Comparison of ENCODE assay signal across 7 mouse cellular contexts in the genomic region with DNA sequence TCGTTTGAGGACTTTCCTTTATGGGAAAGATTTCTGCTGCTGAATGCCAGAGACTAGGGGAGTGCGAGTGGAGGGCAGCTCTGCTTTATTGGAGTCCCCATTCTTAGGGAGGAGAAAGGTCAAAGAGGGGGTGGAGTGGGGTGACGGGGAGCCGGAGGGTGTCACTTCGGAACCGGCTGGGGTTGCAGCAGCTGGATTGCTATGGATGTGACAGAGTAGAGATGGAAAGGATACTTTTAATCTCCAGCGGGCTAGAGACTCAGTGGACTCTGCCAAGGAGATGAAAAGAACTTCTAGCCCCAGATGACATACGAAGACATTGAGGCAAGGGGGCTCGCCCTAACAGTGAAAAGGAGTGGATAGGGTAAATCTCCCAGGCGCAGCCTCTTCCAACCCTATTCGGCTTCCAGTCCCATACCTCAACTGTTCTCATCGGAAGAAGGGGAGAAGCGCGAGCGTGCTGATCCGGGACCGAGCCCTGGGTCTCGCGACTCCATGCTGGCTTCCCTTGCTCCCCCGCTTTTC. TPM values are rescaled to one million over a fixed set of nuclear protein-coding genes. Genes with fewer than 3 reads are reported as not detected.
DNase-seq lines count a peak whose midpoint lies in the region; ATAC-seq and TF ChIP-seq lines count a peak whose summit lies in the region.

No protein-coding gene starts in this region.

- H3K79me3 ChIP-seq in C2C12 (ENCODE audit: low read depth), result peaks cover 26% of the 10 kb centered on the region

- no peak for DNase-seq in hindbrain, embryonic 10.5 days (ENCODE audit: low spot score)
- no peak for DNase-seq in liver, embryonic 14.5 days (ENCODE audit: low read depth in 3 of 3, low spot score in 3 of 3)
- no peak for DNase-seq in layer of hippocampus, adult 11-12 months (ENCODE audit: low spot score)
- DNase-seq in adrenal gland, adult 8-10 months, result no peak

- ATAC-seq in liver, embryonic 14.5 days (ENCODE audit: insufficient read depth), result no peak
- ATAC-seq in activated CD4-positive, CD25-positive, alpha-beta regulatory T cell, adult 4 months, result no peak

- peak overlapping the region; percentile 62 for H3ac ChIP-seq in C2C12 (ENCODE audit: control insufficient read depth, insufficient read length, low read depth)

- H3K4me1 ChIP-seq in ES-Bruce4 (ENCODE audit: control insufficient read depth, insufficient read depth, low read length), result peaks cover 6% of the 10 kb centered on the region
- peaks cover 17% of the 10 kb centered on the region for H3K4me1 ChIP-seq in hindbrain, embryonic 10.5 days (replicated peaks)
- peaks cover 0 to 7% of the 10 kb centered on the region in 2 experiments; a peak in 3 of 4 replicates for H3K4me1 ChIP-seq in liver, embryonic 14.5 days (replicated peaks; ENCODE audit: control insufficient read depth in 2 of 2, insufficient read depth in 2 of 2, low read length in 1 of 2)

- peak overlapping the region; percentile 50 for H3K4me2 ChIP-seq in liver, embryonic 14.5 days (ENCODE audit: low read depth)

- no peak for TF ChIP-seq EP300 in ES-Bruce4 (IDR thresholded peaks at IDR 0.05; ENCODE audit: insufficient read depth, low read depth, low read length)
- TF ChIP-seq EP300 in liver, embryonic 14.5 days (IDR thresholded peaks at IDR 0.05; ENCODE audit: low read depth), result no peak

- H3K9me3 ChIP-seq in ES-Bruce4 (replicated peaks; ENCODE audit: control insufficient read depth, insufficient read depth, low read length, poor library complexity, severe bottlenecking), result 0 out of 2 replicates have a peak, but pooled peaks cover 3% of the 10 kb centered on the region
- no peaks in the 10 kb centered on the region for H3K9me3 ChIP-seq in hindbrain, embryonic 10.5 days
- no peaks in the 10 kb centered on the region; the same call in 1 of the 2 replicates for H3K9me3 ChIP-seq in liver, embryonic 14.5 days (ENCODE audit: control insufficient read depth, low read length)

- peak overlapping the region; percentile 40 for H3K27ac ChIP-seq in ES-Bruce4 (ENCODE audit: insufficient read depth, low read length)
- H3K27ac ChIP-seq in hindbrain, embryonic 10.5 days, result peak overlapping the region; percentile 74; the same call in 1 of the 2 replicates
- H3K27ac ChIP-seq in liver, embryonic 14.5 days, result no peak overlapping the region

- H3K27me3 ChIP-seq in C2C12 (ENCODE audit: control insufficient read depth, insufficient read depth, insufficient read length), result no peaks in the 10 kb centered on the region
- no peaks in the 10 kb centered on the region for H3K27me3 ChIP-seq in ES-Bruce4 (ENCODE audit: control insufficient read depth, insufficient read depth, low read length, poor library complexity, severe bottlenecking)
- H3K27me3 ChIP-seq in hindbrain, embryonic 10.5 days (ENCODE audit: insufficient read depth, poor library complexity, severe bottlenecking), result peaks cover 52% of the 10 kb centered on the region
- H3K27me3 ChIP-seq in liver, embryonic 14.5 days (ENCODE audit: control insufficient read depth, insufficient read depth, low read length), result peaks cover 34% of the 10 kb centered on the region

- WGBS in hindbrain, embryonic 10.5 days, result 1% methylated on average over 20 of the region's 20 CpGs
- WGBS in liver, embryonic 14.5 days (ENCODE audit: insufficient replicate concordance), result 4% methylated on average over 20 of the region's 20 CpGs

- H3K36me3 ChIP-seq in C2C12 (ENCODE audit: control insufficient read depth, insufficient read depth) (peaks cover 3% of the 10 kb centered on the region), ES-Bruce4 (ENCODE audit: control insufficient read depth, insufficient read depth, low read length, poor library complexity, severe bottlenecking) (no peaks in the 10 kb centered on the region)
- no peaks in the 10 kb centered on the region for H3K36me3 ChIP-seq in hindbrain, embryonic 10.5 days
- no peaks in the 10 kb centered on the region for H3K36me3 ChIP-seq in liver, embryonic 14.5 days (replicated peaks; ENCODE audit: control insufficient read depth, insufficient read depth, low read depth)

- H3K9ac ChIP-seq in ES-Bruce4 (ENCODE audit: low read depth, poor library complexity, severe bottlenecking), result peak overlapping the region; percentile 90
- no peak overlapping the region for H3K9ac ChIP-seq in liver, embryonic 14.5 days (replicated peaks)

- H3K4me3 ChIP-seq in C2C12 (ENCODE audit: insufficient read depth, poor library complexity, severe bottlenecking), result peak overlapping the region; percentile 81
- H3K4me3 ChIP-seq in ES-Bruce4 (ENCODE audit: low read depth, low read length), result peak overlapping the region; percentile 93
- H3K4me3 ChIP-seq in hindbrain, embryonic 10.5 days, result peak overlapping the region; percentile 62
- peak overlapping the region; percentile 24 to 36; a peak in 2 of 4 replicates for H3K4me3 ChIP-seq in liver, embryonic 14.5 days (ENCODE audit: insufficient read depth in 1 of 2, low read depth in 2 of 2, low read length in 2 of 2)

- TF ChIP-seq POLR2A in ES-Bruce4 (IDR thresholded peaks at IDR 0.05; ENCODE audit: insufficient read depth, low read length), result no peak

- H3K79me2 ChIP-seq in C2C12 (ENCODE audit: control insufficient read depth, insufficient read depth), result peaks cover 54% of the 10 kb centered on the region

- TF ChIP-seq CTCF in C2C12 (IDR thresholded peaks at IDR 0.05; ENCODE audit: control insufficient read depth, insufficient read depth, insufficient read length), result no peak
- TF ChIP-seq CTCF in ES-Bruce4 (IDR thresholded peaks at IDR 0.05; ENCODE audit: low read depth, low read length), result no peak
- TF ChIP-seq CTCF in liver, embryonic 14.5 days (IDR thresholded peaks at IDR 0.05; ENCODE audit: low read depth), result no peak

TF ChIP-seq in C2C12, 6 proteins besides CTCF, POLR2A, EP300 and RAD21:
- TF ChIP-seq MYOD1 (IDR thresholded peaks at IDR 0.05; ENCODE audit: control insufficient read depth, insufficient read length, low read depth) (no peak), FOSL1 (IDR thresholded peaks at IDR 0.05; ENCODE audit: insufficient read depth, low read length, poor library complexity, severe bottlenecking) (no peak), CEBPB (IDR thresholded peaks at IDR 0.05; ENCODE audit: low read depth) (no peak), MAX (IDR thresholded peaks at IDR 0.05) (no peak), USF1 (IDR thresholded peaks at IDR 0.05; ENCODE audit: low read depth) (no peak), MYOG (IDR thresholded peaks at IDR 0.05; ENCODE audit: control insufficient read depth, extremely low read depth, insufficient read length) (no peak)

RNA-seq across cellular contexts. Expression of a gene that starts 0.9 kb away (rescaled TPM):
- polyA plus RNA-seq in C2C12 (2012; fragmentation: generic; extraction: Trizol), result 27.6 TPM
- polyA plus RNA-seq in ES-Bruce4 (2011; ENCODE audit: insufficient read depth, insufficient read length, low read depth, missing spikeins), result 38.1 and 38.2 TPM in 2 replicates
- polyA plus RNA-seq in hindbrain, embryonic 10.5 days (2016; fragmentation: Nextera tagmentation; extraction: Ambion mirVana), result 1.2 and 1.5 TPM in 2 replicates
- 0.05 and 0.07 TPM in 2 replicates for polyA plus RNA-seq in liver, embryonic 14.5 days (2012; rRNA removed)
- 0.08 TPM in 1 of 2 replicates, not detected in the other for polyA plus RNA-seq in liver, embryonic 14.5 days (2014; fragmentation: Nextera tagmentation; extraction: Ambion mirVana)
- polyA plus RNA-seq in activated CD4-positive, CD25-positive, alpha-beta regulatory T cell, adult 4 months (2017; shearing (Covaris generic)), result not detected
- total RNA-seq in adrenal gland, adult 8-10 months (2022), result 10 to 100 TPM in 3 of 4 experiments, 1 to 10 TPM in 1; 8.1 to 18.4 (median 12.7) TPM

Comparison
In these comparisons a context has a peak if more than half of its experiments do, and no peak if none do; other contexts are left out.
1. H3K4me3 ChIP-seq: peak in every context shown above with its lines; median percentile 93 in ES-Bruce4; 81 in C2C12; 62 in hindbrain, embryonic 10.5 days; 30 in liver, embryonic 14.5 days.
2. RNA of a gene that starts 0.9 kb away (polyA plus RNA-seq): 38.1 to 38.2 TPM in ES-Bruce4 and 27.6 TPM in C2C12 (single experiment); 1.2 to 1.5 TPM in hindbrain, embryonic 10.5 days, not detected in activated CD4-positive, CD25-positive, alpha-beta regulatory T cell, adult 4 months and 0.05 to 0.08 TPM in liver, embryonic 14.5 days; every median in the first group is over 10 times any median in the second.